ENCODE assay signal across 9 mouse cellular contexts in genomic region chr4:150138084-150138543, GRCm38 (mm10). TPM values are rescaled to one million over a fixed set of nuclear protein-coding genes. Genes with fewer than 3 reads are reported as not detected.
DNase-seq lines count a peak whose midpoint lies in the region; ATAC-seq and TF ChIP-seq lines count a peak whose summit lies in the region.
"Had no signal": no experiment of that assay in that cellular context is flagged by ENCODE, and none has a peak within 500 bp of the region (broad histone marks: within the 10 kb centered on the region; RNA-seq: fewer than 3 reads in every experiment).

No protein-coding gene starts in this region.

- no peaks in the 10 kb centered on the region for H3K27me3 ChIP-seq in C2C12 (ENCODE audit: control insufficient read depth, insufficient read depth, insufficient read length)
- H3K27me3 ChIP-seq in heart, embryonic 12.5 days (replicated peaks), result peaks cover 16% of the 10 kb centered on the region; the same call in 1 of the 2 replicates
- no peaks in the 10 kb centered on the region for H3K27me3 ChIP-seq in kidney, embryonic 16.5 days (ENCODE audit: insufficient read depth, low read length)
- H3K27me3 ChIP-seq in liver, embryonic 11.5 days (replicated peaks; ENCODE audit: control insufficient read depth, insufficient read depth, low read length), result no peaks in the 10 kb centered on the region

- no peak overlapping the region for H3K4me3 ChIP-seq in C2C12 (ENCODE audit: insufficient read depth, poor library complexity, severe bottlenecking)
- H3K4me3 ChIP-seq in heart, embryonic 12.5 days, result peak overlapping the region; percentile 24; the same call in 1 of the 2 replicates
- H3K4me3 ChIP-seq in kidney, embryonic 16.5 days (ENCODE audit: low read length), result peak overlapping the region; percentile 22
- no peak overlapping the region; the same call in 1 of the 2 replicates for H3K4me3 ChIP-seq in liver, embryonic 11.5 days (ENCODE audit: low read depth, low read length)

- no peak for TF ChIP-seq CTCF in C2C12 (IDR thresholded peaks at IDR 0.05; ENCODE audit: control insufficient read depth, insufficient read depth, insufficient read length)

- H3K27ac ChIP-seq in heart, embryonic 12.5 days (ENCODE audit: poor library complexity, severe bottlenecking), result no peak overlapping the region
- no peak overlapping the region for H3K27ac ChIP-seq in kidney, embryonic 16.5 days (ENCODE audit: low read length)
- no peak overlapping the region for H3K27ac ChIP-seq in liver, embryonic 11.5 days (ENCODE audit: low read depth, low read length)

- H3K79me2 ChIP-seq in C2C12 (ENCODE audit: control insufficient read depth, insufficient read depth), result no peaks in the 10 kb centered on the region

- H3K9me3 ChIP-seq in heart, embryonic 12.5 days (replicated peaks), result no peaks in the 10 kb centered on the region
- H3K9me3 ChIP-seq in kidney, embryonic 16.5 days (ENCODE audit: low read length), result no peaks in the 10 kb centered on the region
- no peaks in the 10 kb centered on the region for H3K9me3 ChIP-seq in liver, embryonic 11.5 days (ENCODE audit: control insufficient read depth, low read length)

- H3K4me2 ChIP-seq in heart, embryonic 12.5 days, result peak overlapping the region; percentile 54
- peak overlapping the region; percentile 41 for H3K4me2 ChIP-seq in kidney, embryonic 16.5 days (replicated peaks; ENCODE audit: low read depth, low read length)
- peak overlapping the region; percentile 61 for H3K4me2 ChIP-seq in liver, embryonic 11.5 days

- H3ac ChIP-seq in C2C12 (ENCODE audit: control insufficient read depth, insufficient read length, low read depth), result peak overlapping the region; percentile 33

- peak; percentile 91 for DNase-seq in adrenal gland, adult 2 months
- peak; percentile 72 for DNase-seq in embryo, embryonic 9.5 days (ENCODE audit: extremely low spot score)
- peak; percentile 63 for DNase-seq in liver, embryonic 11.5 days (ENCODE audit: low spot score)
- peak; percentile 73 for DNase-seq in telencephalon, adult 2 months (ENCODE audit: low read depth, low spot score)

- 0 out of 2 replicates have a peak overlapping the region, but pooled peaks have one; percentile 23 for H3K9ac ChIP-seq in heart, embryonic 12.5 days
- 0 out of 2 replicates have a peak overlapping the region, but pooled peaks have one; percentile 13 for H3K9ac ChIP-seq in kidney, embryonic 16.5 days (replicated peaks; ENCODE audit: low read length)
- no peak overlapping the region for H3K9ac ChIP-seq in liver, embryonic 11.5 days (ENCODE audit: low read depth, low read length)

- ATAC-seq in heart, embryonic 12.5 days (ENCODE audit: insufficient number of reproducible peaks, low FRiP score), result peak; percentile 78
- ATAC-seq in kidney, embryonic 16.5 days (ENCODE audit: low FRiP score, low TSS enrichment), result peak; percentile 68
- ATAC-seq in liver, embryonic 11.5 days (replicated peaks; ENCODE audit: low FRiP score), result peak; percentile 88
- peak; percentile 65; the same call in 1 of the 2 replicates for ATAC-seq in monocyte, adult 5-6 weeks (replicated peaks; ENCODE audit: insufficient number of reproducible peaks, low FRiP score, low TSS enrichment, poor library complexity, severe bottlenecking)

- WGBS in heart, embryonic 12.5 days, result 20% methylated on average over 9 of the region's 9 CpGs
- 21% methylated on average over 9 of the region's 9 CpGs for WGBS in kidney, embryonic 16.5 days
- 20% methylated on average over 9 of the region's 9 CpGs for WGBS in liver, embryonic 11.5 days

- peaks cover 14% of the 10 kb centered on the region; the same call in 1 of the 2 replicates for H3K4me1 ChIP-seq in heart, embryonic 12.5 days (replicated peaks)
- peaks cover 11% of the 10 kb centered on the region; the same call in 1 of the 2 replicates for H3K4me1 ChIP-seq in kidney, embryonic 16.5 days (ENCODE audit: insufficient read depth, low read length)
- H3K4me1 ChIP-seq in liver, embryonic 11.5 days (replicated peaks; ENCODE audit: control insufficient read depth, insufficient read depth, low read length), result peaks cover 10% of the 10 kb centered on the region

- H3K79me3 ChIP-seq in C2C12 (ENCODE audit: low read depth), result no peaks in the 10 kb centered on the region

- H3K36me3 ChIP-seq in C2C12 (ENCODE audit: control insufficient read depth, insufficient read depth), result no peaks in the 10 kb centered on the region
- H3K36me3 ChIP-seq in heart, embryonic 12.5 days, result no peaks in the 10 kb centered on the region
- no peaks in the 10 kb centered on the region for H3K36me3 ChIP-seq in kidney, embryonic 16.5 days (ENCODE audit: insufficient read depth, low read length)
- H3K36me3 ChIP-seq in liver, embryonic 11.5 days (ENCODE audit: control insufficient read depth, insufficient read depth, low read length), result no peaks in the 10 kb centered on the region

TF ChIP-seq in C2C12, 6 proteins besides CTCF, POLR2A, EP300 and RAD21:
- TF ChIP-seq USF1 (IDR thresholded peaks at IDR 0.05; ENCODE audit: low read depth) (peak; percentile 33), MYOG (IDR thresholded peaks at IDR 0.05; ENCODE audit: control insufficient read depth, extremely low read depth, insufficient read length) (no peak)

RNA-seq across cellular contexts. Expression of gene Slc2a7, which starts 10.7 kb away (rescaled TPM):
- polyA plus RNA-seq in C2C12 (2012; fragmentation: generic; extraction: Trizol), result not detected
- total RNA-seq in adrenal gland, adult 2 months (2021), result not detected
- polyA plus RNA-seq in adrenal gland, adult 2 months (2012; rRNA removed), result not detected in 2 replicates
- not detected in 2 replicates for polyA plus RNA-seq in heart, embryonic 12.5 days (2016; fragmentation: Nextera tagmentation; extraction: Ambion mirVana)
- not detected in 2 replicates for polyA plus RNA-seq in kidney, embryonic 16.5 days (2015; fragmentation: Nextera tagmentation; extraction: Ambion mirVana)
- polyA plus RNA-seq in liver, embryonic 11.5 days (2014; fragmentation: Nextera tagmentation; extraction: Ambion mirVana), result not detected in 2 replicates
- not detected in 3 replicates for total RNA-seq in monocyte, adult 5-6 weeks (2017)
- polyA plus RNA-seq: gonadal fat pad, adult 2 months had no signal

RNA-seq across cellular contexts. Expression of gene Slc2a5, which starts 19.0 kb away (rescaled TPM):
- polyA plus RNA-seq in C2C12 (2012; fragmentation: generic; extraction: Trizol), result not detected
- 1 to 10 TPM in 1 of 2 experiments, under 1 TPM in 1; 0.90 to 9.9 TPM for total RNA-seq in adrenal gland, adult 2 months (2021)
- 8.9 and 10.5 TPM in 2 replicates for polyA plus RNA-seq in adrenal gland, adult 2 months (2012; rRNA removed)
- 1.2 and 1.7 TPM in 2 replicates for polyA plus RNA-seq in heart, embryonic 12.5 days (2016; fragmentation: Nextera tagmentation; extraction: Ambion mirVana)
- 2.2 and 2.5 TPM in 2 replicates for polyA plus RNA-seq in kidney, embryonic 16.5 days (2015; fragmentation: Nextera tagmentation; extraction: Ambion mirVana)
- polyA plus RNA-seq in liver, embryonic 11.5 days (2014; fragmentation: Nextera tagmentation; extraction: Ambion mirVana), result 0.14 and 0.48 TPM in 2 replicates
- total RNA-seq in monocyte, adult 5-6 weeks (2017), result 0.10 TPM in 1 of 3 replicates, not detected in the others

RNA-seq across cellular contexts. Expression of gene Gpr157, which starts 50.9 kb away (rescaled TPM):
- polyA plus RNA-seq in C2C12 (2012; fragmentation: generic; extraction: Trizol), result 0.25 TPM
- total RNA-seq in adrenal gland, adult 2 months (2021), result 1 to 10 TPM; 1.0 to 2.0 TPM
- polyA plus RNA-seq in adrenal gland, adult 2 months (2012; rRNA removed), result 1.9 and 2.2 TPM in 2 replicates
- polyA plus RNA-seq in heart, embryonic 12.5 days (2016; fragmentation: Nextera tagmentation; extraction: Ambion mirVana), result 2.1 and 2.2 TPM in 2 replicates
- 0.40 and 0.51 TPM in 2 replicates for polyA plus RNA-seq in kidney, embryonic 16.5 days (2015; fragmentation: Nextera tagmentation; extraction: Ambion mirVana)
- 0.29 and 0.31 TPM in 2 replicates for polyA plus RNA-seq in liver, embryonic 11.5 days (2014; fragmentation: Nextera tagmentation; extraction: Ambion mirVana)
- total RNA-seq in monocyte, adult 5-6 weeks (2017), result 0.19 to 0.39 TPM (median 0.32 TPM) in 3 replicates

Comparison
In these comparisons a context has a peak if more than half of its experiments do, and no peak if none do; other contexts are left out.
1. H3K4me3 ChIP-seq: peak in heart, embryonic 12.5 days (single experiment) and kidney, embryonic 16.5 days (single experiment); none in C2C12 (single experiment) and liver, embryonic 11.5 days (single experiment).
2. Peak in every context shown above with its lines, with median percentiles within 50 percentile points of each other: DNase-seq, ATAC-seq and H3K4me2 ChIP-seq.